ENCODE assay signal across 33 mouse cellular contexts in the genomic region with DNA sequence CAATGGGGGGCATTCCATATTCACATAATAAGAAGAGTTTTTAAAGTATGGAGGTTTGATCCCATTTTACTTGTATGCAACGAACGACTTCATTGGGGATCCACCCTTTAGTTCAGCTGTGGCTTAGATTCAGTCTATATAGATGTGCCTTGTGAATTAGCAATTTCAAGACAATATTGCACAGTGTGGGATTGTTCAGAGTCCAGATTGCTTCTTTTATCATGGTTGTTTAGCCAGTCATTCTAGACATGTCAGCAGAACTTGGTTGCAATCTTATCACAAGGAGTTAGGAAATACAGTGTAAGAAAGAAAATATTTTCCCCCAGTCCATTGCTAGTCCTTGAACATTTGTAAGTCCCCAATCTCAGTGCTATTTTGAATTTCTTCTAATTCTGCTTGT.
"Had no signal": no experiment of that assay in that cellular context is flagged by ENCODE, and none has a peak within 500 bp of the region (broad histone marks: within the 10 kb centered on the region; RNA-seq: fewer than 3 reads in every experiment).

No protein-coding gene starts in this region.

- H3K4me3 ChIP-seq: heart, embryonic 10.5 days; heart, embryonic 12.5 days; heart, embryonic 13.5 days; heart, embryonic 15.5 days; hindbrain, embryonic 10.5 days; hindbrain, embryonic 12.5 days; hindbrain, embryonic 13.5 days; hindbrain, embryonic 15.5 days; kidney, embryonic 15.5 days; layer of hippocampus, adult 2 months; left cerebral cortex, adult 2 months had no signal

- H3K4me2 ChIP-seq: heart, embryonic 11.5 days; heart, embryonic 12.5 days; heart, embryonic 13.5 days; heart, embryonic 15.5 days; hindbrain, embryonic 12.5 days; hindbrain, embryonic 13.5 days; hindbrain, embryonic 14.5 days; hindbrain, embryonic 15.5 days; kidney, embryonic 15.5 days had no signal

- H3K4me1 ChIP-seq: heart, embryonic 10.5 days; heart, embryonic 12.5 days; heart, embryonic 13.5 days; heart, embryonic 15.5 days; hindbrain, embryonic 10.5 days; hindbrain, embryonic 12.5 days; hindbrain, embryonic 13.5 days; hindbrain, embryonic 15.5 days; kidney, embryonic 15.5 days had no signal

- H3K36me3 ChIP-seq: heart, embryonic 10.5 days; heart, embryonic 12.5 days; heart, embryonic 13.5 days; heart, embryonic 15.5 days; hindbrain, embryonic 10.5 days; hindbrain, embryonic 12.5 days; hindbrain, embryonic 13.5 days; hindbrain, embryonic 15.5 days; kidney, embryonic 15.5 days had no signal

- H3K27me3 ChIP-seq: heart, embryonic 12.5 days; heart, embryonic 13.5 days; heart, embryonic 15.5 days; hindbrain, embryonic 12.5 days; hindbrain, embryonic 13.5 days; hindbrain, embryonic 15.5 days; kidney, embryonic 15.5 days had no signal

- ATAC-seq: hindbrain, embryonic 16.5 days; hindbrain, postnatal 0 days; inflammation-experienced regulatory T-cells, adult 6 months had no signal

- H3K9ac ChIP-seq: heart, embryonic 12.5 days; heart, embryonic 13.5 days; heart, embryonic 15.5 days; hindbrain, embryonic 12.5 days; hindbrain, embryonic 13.5 days; hindbrain, embryonic 14.5 days; hindbrain, embryonic 15.5 days; kidney, embryonic 15.5 days had no signal

- H3K9me3 ChIP-seq: heart, embryonic 10.5 days; heart, embryonic 12.5 days; heart, embryonic 13.5 days; heart, embryonic 15.5 days; hindbrain, embryonic 10.5 days; hindbrain, embryonic 12.5 days; hindbrain, embryonic 13.5 days; hindbrain, embryonic 15.5 days; kidney, embryonic 15.5 days had no signal

- H3K27ac ChIP-seq: heart, embryonic 10.5 days; heart, embryonic 13.5 days; heart, embryonic 15.5 days; hindbrain, embryonic 10.5 days; hindbrain, embryonic 12.5 days; hindbrain, embryonic 13.5 days; hindbrain, embryonic 14.5 days; hindbrain, embryonic 15.5 days; hindbrain, postnatal 0 days; kidney, embryonic 15.5 days; kidney, postnatal 0 days; layer of hippocampus, adult 2 months; left cerebral cortex, adult 2 months had no signal

- DNase-seq: heart, postnatal 10 days; heart, postnatal 14 days; heart, postnatal 36 days; heart, postnatal 4 days; kidney, adult 11 months; kidney, adult 18-20 months; kidney, adult 2 months; kidney, adult 8-10 months; kidney, adult 9 months; kidney, postnatal 10 days; kidney, postnatal 14 days; kidney, postnatal 25 days; kidney, postnatal 36 days; kidney, postnatal 4 days; layer of hippocampus, adult 9-11 months; layer of hippocampus, postnatal 36 days had no signal
